Mouse (Mus musculus) lung, postnatal 36 days (tissue): ENCODE measurements around the gene Smyd4.

Experiments
- DNase-seq: peaks from one replicate; pipeline ENCODE4 v3.0.0; 2022; ENCODE audit warnings: mixed read lengths

Gene Smyd4

GRCm38 (mm10) chr11:75453991-75454930, 106.0 kb downstream of the Smyd4 start, which contains the start of gene Wdr81:
Wdr81 (minus strand) TSS chr11:75454717.
- DNase-seq, result peak; percentile 95
